ENCODE assay signal across 17 mouse cellular contexts in the genomic region with DNA sequence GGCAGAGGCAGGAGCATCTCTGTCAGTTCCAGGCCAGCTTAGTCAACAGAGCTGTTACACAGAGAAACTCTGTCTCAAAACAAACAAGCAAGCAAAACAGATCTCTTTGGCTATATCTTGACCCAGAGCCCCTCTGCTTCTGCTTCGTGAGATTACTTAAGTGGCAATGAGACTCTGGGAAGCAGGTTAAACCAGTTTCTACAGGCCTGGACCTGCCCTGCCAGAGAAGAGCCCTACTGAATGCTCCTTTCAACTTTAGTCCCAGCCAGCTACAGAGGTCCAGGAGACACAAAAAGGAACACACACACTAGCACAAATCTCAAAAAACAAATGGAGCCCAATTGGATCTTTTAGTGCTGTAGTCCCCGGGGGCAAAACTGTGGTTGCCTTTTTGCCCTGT. TPM values are rescaled to one million over a fixed set of nuclear protein-coding genes. Genes with fewer than 3 reads are reported as not detected.
A peak's percentile ranks its signal among the peaks of the same experiment; 100 is the strongest.
DNase-seq lines count a peak whose midpoint lies in the region; ATAC-seq and TF ChIP-seq lines count a peak whose summit lies in the region.
"Had no signal": no experiment of that assay in that cellular context is flagged by ENCODE, and none has a peak within 500 bp of the region (broad histone marks: within the 10 kb centered on the region; RNA-seq: fewer than 3 reads in every experiment).

No protein-coding gene starts in this region.

- H3K36me3 ChIP-seq in ES-Bruce4 (ENCODE audit: control insufficient read depth, insufficient read depth, low read length, poor library complexity, severe bottlenecking) = no peaks in the 10 kb centered on the region
- no peaks in the 10 kb centered on the region for H3K36me3 ChIP-seq in lung, embryonic 16.5 days (ENCODE audit: control insufficient read depth, insufficient read depth, low read length)
- no peaks in the 10 kb centered on the region for H3K36me3 ChIP-seq in forebrain, embryonic 15.5 days
- no peaks in the 10 kb centered on the region for H3K36me3 ChIP-seq in midbrain, embryonic 10.5 days
- H3K36me3 ChIP-seq: heart, embryonic 13.5 days; hindbrain, embryonic 10.5 days; neural tube, embryonic 13.5 days had no signal

- H3K27me3 ChIP-seq in ES-Bruce4 (ENCODE audit: control insufficient read depth, insufficient read depth, low read length, poor library complexity, severe bottlenecking) = no peaks in the 10 kb centered on the region
- H3K27me3 ChIP-seq in lung, embryonic 16.5 days (ENCODE audit: control insufficient read depth, insufficient read depth, low read depth, low read length) = no peaks in the 10 kb centered on the region
- no peaks in the 10 kb centered on the region for H3K27me3 ChIP-seq in forebrain, embryonic 15.5 days
- no peaks in the 10 kb centered on the region for H3K27me3 ChIP-seq in midbrain, embryonic 10.5 days (ENCODE audit: low read depth, poor library complexity, severe bottlenecking)
- H3K27me3 ChIP-seq: heart, embryonic 13.5 days; neural tube, embryonic 13.5 days had no signal

- peak overlapping the region; percentile 30 for H3K27ac ChIP-seq in ES-Bruce4 (ENCODE audit: insufficient read depth, low read length)
- peak overlapping the region; percentile 80 for H3K27ac ChIP-seq in lung, embryonic 16.5 days (ENCODE audit: low read length)
- H3K27ac ChIP-seq in forebrain, embryonic 15.5 days (replicated peaks) = no peak overlapping the region
- no peak overlapping the region for H3K27ac ChIP-seq in midbrain, embryonic 10.5 days (replicated peaks)
- H3K27ac ChIP-seq: heart, embryonic 13.5 days; hindbrain, embryonic 10.5 days; neural tube, embryonic 13.5 days had no signal

- H3K9me3 ChIP-seq in ES-Bruce4 (replicated peaks; ENCODE audit: control insufficient read depth, insufficient read depth, low read length, poor library complexity, severe bottlenecking) = no peaks in the 10 kb centered on the region
- no peaks in the 10 kb centered on the region for H3K9me3 ChIP-seq in lung, embryonic 16.5 days (ENCODE audit: control insufficient read depth, low read length)
- no peaks in the 10 kb centered on the region for H3K9me3 ChIP-seq in forebrain, embryonic 15.5 days
- no peaks in the 10 kb centered on the region for H3K9me3 ChIP-seq in midbrain, embryonic 10.5 days (replicated peaks)
- H3K9me3 ChIP-seq: heart, embryonic 13.5 days; hindbrain, embryonic 10.5 days; neural tube, embryonic 13.5 days had no signal

- H3K4me3 ChIP-seq in ES-Bruce4 (ENCODE audit: low read depth, low read length) = no peak overlapping the region
- H3K4me3 ChIP-seq in lung, embryonic 16.5 days (ENCODE audit: low read length) = no peak overlapping the region
- no peak overlapping the region for H3K4me3 ChIP-seq in forebrain, embryonic 15.5 days
- no peak overlapping the region for H3K4me3 ChIP-seq in midbrain, embryonic 10.5 days
- H3K4me3 ChIP-seq: heart, embryonic 13.5 days; hindbrain, embryonic 10.5 days; neural tube, embryonic 13.5 days had no signal

- peak overlapping the region; percentile 32; the same call in 1 of the 2 replicates for H3K9ac ChIP-seq in ES-Bruce4 (ENCODE audit: low read depth, poor library complexity, severe bottlenecking)
- H3K9ac ChIP-seq in lung, embryonic 16.5 days (ENCODE audit: low read length) = no peak overlapping the region
- no peak overlapping the region for H3K9ac ChIP-seq in forebrain, embryonic 15.5 days (replicated peaks)
- H3K9ac ChIP-seq: heart, embryonic 13.5 days; neural tube, embryonic 13.5 days had no signal

- TF ChIP-seq CTCF in ES-Bruce4 (IDR thresholded peaks at IDR 0.05; ENCODE audit: low read depth, low read length) = no peak

- H3K4me1 ChIP-seq in ES-Bruce4 (ENCODE audit: control insufficient read depth, insufficient read depth, low read length) = peaks cover 2% of the 10 kb centered on the region
- 0 out of 2 replicates have a peak, but pooled peaks cover 5% of the 10 kb centered on the region for H3K4me1 ChIP-seq in lung, embryonic 16.5 days (replicated peaks; ENCODE audit: control insufficient read depth, insufficient read depth, low read length)
- no peaks in the 10 kb centered on the region for H3K4me1 ChIP-seq in forebrain, embryonic 15.5 days
- 0 out of 2 replicates have a peak, but pooled peaks cover 2% of the 10 kb centered on the region for H3K4me1 ChIP-seq in midbrain, embryonic 10.5 days
- H3K4me1 ChIP-seq: heart, embryonic 13.5 days; hindbrain, embryonic 10.5 days; neural tube, embryonic 13.5 days had no signal

- TF ChIP-seq POLR2A in ES-Bruce4 (IDR thresholded peaks at IDR 0.05; ENCODE audit: insufficient read depth, low read length) = no peak

- WGBS in lung, embryonic 16.5 days = 69% methylated on average over 2 of the region's 2 CpGs
- 91% methylated on average over 2 of the region's 2 CpGs for WGBS in forebrain, embryonic 15.5 days
- WGBS in midbrain, embryonic 10.5 days = 95% methylated on average over 2 of the region's 2 CpGs

- no peak for TF ChIP-seq EP300 in ES-Bruce4 (IDR thresholded peaks at IDR 0.05; ENCODE audit: insufficient read depth, low read depth, low read length)

- DNase-seq in embryo, embryonic 10 days (ENCODE audit: low spot score) = peak; percentile 25
- DNase-seq in gonadal fat pad, adult 2 months (ENCODE audit: low read depth) = peak; percentile 72
- DNase-seq in frontal cortex, postnatal 36 days (ENCODE audit: low spot score in 2 of 2) = no peak
- DNase-seq in thymus, postnatal 36 days = no peak
- DNase-seq in midbrain, embryonic 10.5 days (ENCODE audit: low spot score) = no peak
- DNase-seq: adrenal gland, postnatal 10 days; gastrocnemius, postnatal 10 days; kidney, adult 11 months; right cerebral cortex, adult 18-20 months; thymus, postnatal 14 days had no signal

- ATAC-seq in lung, embryonic 16.5 days (ENCODE audit: low read depth) = peak; percentile 86
- ATAC-seq in forebrain, embryonic 15.5 days (replicated peaks) = no peak
- ATAC-seq: midbrain, embryonic 16.5 days had no signal

- no peak overlapping the region for H3K4me2 ChIP-seq in lung, embryonic 16.5 days (ENCODE audit: low read depth, low read length)
- H3K4me2 ChIP-seq in forebrain, embryonic 15.5 days (replicated peaks) = no peak overlapping the region
- H3K4me2 ChIP-seq: heart, embryonic 13.5 days; neural tube, embryonic 13.5 days had no signal

RNA-seq across cellular contexts. Expression of gene Ubap2, which starts 9.1 kb away (rescaled TPM):
- polyA plus RNA-seq in ES-Bruce4 (2011; ENCODE audit: insufficient read depth, insufficient read length, low read depth, missing spikeins) = 144 TPM in 2 replicates
- 36.2 and 49.8 TPM in 2 replicates for polyA plus RNA-seq in gonadal fat pad, adult 2 months (2012; rRNA removed)
- 50.1 and 57.0 TPM in 2 replicates for polyA plus RNA-seq in lung, embryonic 16.5 days (2015; fragmentation: Nextera tagmentation; extraction: Ambion mirVana)
- polyA plus RNA-seq in forebrain, embryonic 15.5 days (2015; fragmentation: Nextera tagmentation; extraction: Ambion mirVana) = 54.9 and 58.9 TPM in 2 replicates
- 77.0 and 86.5 TPM in 2 replicates for polyA plus RNA-seq in midbrain, embryonic 10.5 days (2016; fragmentation: Nextera tagmentation; extraction: Ambion mirVana)

RNA-seq across cellular contexts. Expression of gene Dcaf12, which starts 30.6 kb away (rescaled TPM):
- polyA plus RNA-seq in ES-Bruce4 (2011; ENCODE audit: insufficient read depth, insufficient read length, low read depth, missing spikeins) = 51.1 and 53.0 TPM in 2 replicates
- polyA plus RNA-seq in gonadal fat pad, adult 2 months (2012; rRNA removed) = 33.8 and 34.1 TPM in 2 replicates
- 68.1 and 70.1 TPM in 2 replicates for polyA plus RNA-seq in lung, embryonic 16.5 days (2015; fragmentation: Nextera tagmentation; extraction: Ambion mirVana)
- polyA plus RNA-seq in forebrain, embryonic 15.5 days (2015; fragmentation: Nextera tagmentation; extraction: Ambion mirVana) = 84.8 and 91.4 TPM in 2 replicates
- polyA plus RNA-seq in midbrain, embryonic 10.5 days (2016; fragmentation: Nextera tagmentation; extraction: Ambion mirVana) = 61.7 and 67.4 TPM in 2 replicates

Comparison
In these comparisons a context has a peak if more than half of its experiments do, and no peak if none do; other contexts are left out.
1. H3K27ac ChIP-seq: peak in ES-Bruce4 (single experiment) and lung, embryonic 16.5 days (single experiment); none in forebrain, embryonic 15.5 days (single experiment) and midbrain, embryonic 10.5 days (single experiment).
2. DNase-seq: peak in embryo, embryonic 10 days (single experiment) and gonadal fat pad, adult 2 months (single experiment); none in frontal cortex, postnatal 36 days (0 of 2), thymus, postnatal 36 days (0 of 2) and midbrain, embryonic 10.5 days (single experiment).